Mouse (Mus musculus): ENCODE data around the gene Zim1.

DNA sequence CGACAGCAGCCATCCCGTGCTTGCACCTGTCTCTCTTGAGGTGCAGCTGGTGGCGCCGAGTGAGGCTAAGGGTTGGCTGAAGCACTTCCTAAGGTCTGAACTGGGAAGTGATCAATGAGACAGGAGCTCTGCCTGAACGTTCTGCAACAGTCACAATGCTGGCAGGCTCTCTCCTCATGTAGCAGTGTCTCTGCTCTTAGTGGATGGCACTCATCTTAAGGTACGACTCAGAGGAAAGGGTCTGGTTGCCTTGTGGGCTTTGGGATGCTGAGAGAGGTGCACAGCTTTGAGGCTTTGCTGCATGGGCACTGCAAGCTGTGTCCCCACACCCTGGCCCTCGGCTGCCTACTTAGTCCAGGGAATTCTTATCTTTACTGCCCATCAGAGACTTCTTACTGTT lies 45.0 kb downstream of the Zim1 start:
- no peak for TF ChIP-seq POLR2A (IDR thresholded peaks at IDR 0.05; ENCODE audit: insufficient read depth, low read depth, low read length)
- no peak for TF ChIP-seq CTCF (IDR thresholded peaks at IDR 0.05; ENCODE audit: insufficient read depth, low read depth, low read length)

All from olfactory bulb, adult 2 months (tissue).